Mouse (Mus musculus): ENCODE data around the gene Mpdz.

DNA sequence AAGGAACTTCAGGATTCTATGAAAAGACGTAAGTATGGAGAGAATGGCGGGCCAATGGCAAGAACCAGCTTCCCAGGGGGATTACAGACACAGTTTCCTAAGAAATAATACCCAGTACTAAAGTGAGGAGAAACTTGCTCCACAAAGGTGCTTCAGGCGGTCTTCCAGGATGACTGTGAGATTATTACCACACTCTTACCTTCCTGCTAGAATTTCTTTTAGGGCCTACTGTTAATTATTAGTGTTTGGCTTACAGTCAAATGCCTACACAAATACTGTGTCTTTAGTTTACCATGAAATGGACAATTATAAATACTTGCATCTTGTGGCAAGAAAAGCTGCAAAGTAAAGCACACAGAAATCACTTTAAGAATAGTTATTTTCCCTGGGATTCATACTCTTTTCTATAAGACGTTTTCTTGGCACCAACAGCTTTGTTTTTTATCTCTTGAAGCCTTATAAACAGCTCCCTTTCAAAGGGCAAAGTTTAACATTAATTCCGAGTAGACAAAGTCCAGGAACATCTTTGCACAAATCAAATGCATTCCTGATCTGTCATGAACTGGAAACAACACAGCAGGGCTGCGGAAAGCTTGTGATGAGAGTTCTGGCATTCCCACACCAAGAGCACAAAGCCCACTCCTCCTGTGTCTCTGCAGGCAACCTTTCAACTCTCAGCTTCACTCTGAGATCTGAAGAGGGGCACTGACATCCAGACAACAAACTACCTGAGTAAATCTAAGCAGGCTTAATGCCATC is 166.5 kb downstream of the Mpdz start:
- TF ChIP-seq EP300 (IDR thresholded peaks at IDR 0.05) (no peak), CTCF (IDR thresholded peaks at IDR 0.05) (no peak)
